Mouse (Mus musculus): Measurements from ENCODE around the gene Fam98b. TPM values are rescaled to one million over a fixed set of nuclear protein-coding genes. Genes with fewer than 3 reads are reported as not detected.
A peak's percentile ranks its signal among the peaks of the same experiment; 100 is the strongest.

Gene Fam98b
- polyA plus RNA-seq, 2 experiments = 10.4 to 36.5 TPM

GRCm38 (mm10) chr2:117228601-117229125 is 20.9 kb upstream of the Fam98b start:
- no peak overlapping the region; the same call in 1 of the 2 replicates for H3K9ac ChIP-seq (ENCODE audit: low read depth, low read length, severe bottlenecking)
- H3K4me1 ChIP-seq (ENCODE audit: control insufficient read depth, insufficient read depth, low read length) = no peaks in the 10 kb centered on the region; the same call in 1 of the 2 replicates
- H3K4me3 ChIP-seq (replicated peaks; ENCODE audit: low read length) = no peak overlapping the region
- 49% methylated on average over 11 of the region's 11 CpGs for WGBS
- no peak for TF ChIP-seq POLR2A (IDR thresholded peaks at IDR 0.05; ENCODE audit: borderline replicate concordance, extremely low read depth, insufficient read depth, insufficient read length)
- H3K36me3 ChIP-seq (ENCODE audit: control insufficient read depth, insufficient read depth, low read length) = no peaks in the 10 kb centered on the region
- DNase-seq (ENCODE audit: low spot score) (no peak), ATAC-seq (ENCODE audit: low FRiP score, low read depth) (no peak; the same call in 1 of the 2 replicates)
- 0 out of 2 replicates have a peak overlapping the region, but pooled peaks have one; percentile 26 for H3K27ac ChIP-seq (replicated peaks; ENCODE audit: low read depth, low read length)
- H3K4me2 ChIP-seq (replicated peaks; ENCODE audit: low read depth, low read length, severe bottlenecking) = no peak overlapping the region
- H3K27me3 ChIP-seq (ENCODE audit: control insufficient read depth, insufficient read depth, low read length) = no peaks in the 10 kb centered on the region
- no peaks in the 10 kb centered on the region for H3K9me3 ChIP-seq (ENCODE audit: control insufficient read depth, low read length)

DNA sequence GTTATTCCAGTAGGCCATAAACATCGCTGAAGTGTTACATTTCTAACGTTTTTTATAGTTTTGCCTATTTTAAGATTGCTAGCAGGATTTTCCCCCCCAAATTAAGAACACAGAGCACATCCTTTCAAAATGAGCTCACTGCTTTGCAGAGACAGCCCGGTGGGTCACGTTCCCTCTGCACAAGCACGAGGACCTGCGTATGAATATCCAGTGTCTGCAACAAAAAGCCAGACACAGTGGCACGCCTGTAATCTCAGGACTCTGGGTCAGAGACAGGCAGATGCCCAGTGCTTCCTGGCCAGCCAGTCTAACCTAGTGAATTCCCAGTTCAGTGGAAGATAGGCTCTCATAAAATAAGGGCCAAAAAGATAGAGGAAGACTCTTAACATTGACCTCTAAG is 19.3 kb upstream of the Fam98b start:
- 66% methylated on average over 7 of the region's 7 CpGs for WGBS
- Histone ChIP-seq H3K4me3 (replicated peaks; ENCODE audit: low read length) (no peak overlapping the region), H3K9me3 (ENCODE audit: control insufficient read depth, low read length) (no peaks in the 10 kb centered on the region), H3K4me2 (replicated peaks; ENCODE audit: low read depth, low read length, severe bottlenecking) (no peak overlapping the region), H3K27ac (replicated peaks; ENCODE audit: low read depth, low read length) (no peak overlapping the region), H3K36me3 (ENCODE audit: control insufficient read depth, insufficient read depth, low read length) (no peaks in the 10 kb centered on the region), H3K27me3 (ENCODE audit: control insufficient read depth, insufficient read depth, low read length) (no peaks in the 10 kb centered on the region), H3K9ac (ENCODE audit: low read depth, low read length, severe bottlenecking) (no peak overlapping the region), H3K4me1 (ENCODE audit: control insufficient read depth, insufficient read depth, low read length) (no peaks in the 10 kb centered on the region; the same call in 1 of the 2 replicates)
- DNase-seq (ENCODE audit: low spot score) (no peak), ATAC-seq (ENCODE audit: low FRiP score, low read depth) (no peak)
- TF ChIP-seq POLR2A (IDR thresholded peaks at IDR 0.05; ENCODE audit: borderline replicate concordance, extremely low read depth, insufficient read depth, insufficient read length) = no peak

- WGBS = 7% methylated on average over 13 of the region's 13 CpGs
- Histone ChIP-seq H3K4me3 (replicated peaks; ENCODE audit: low read length) (no peak overlapping the region), H3K36me3 (ENCODE audit: control insufficient read depth, insufficient read depth, low read length) (no peaks in the 10 kb centered on the region), H3K27ac (replicated peaks; ENCODE audit: low read depth, low read length) (no peak overlapping the region), H3K4me1 (ENCODE audit: control insufficient read depth, insufficient read depth, low read length) (no peaks in the 10 kb centered on the region; the same call in 1 of the 2 replicates), H3K9ac (ENCODE audit: low read depth, low read length, severe bottlenecking) (no peak overlapping the region), H3K9me3 (ENCODE audit: control insufficient read depth, low read length) (no peaks in the 10 kb centered on the region), H3K4me2 (replicated peaks; ENCODE audit: low read depth, low read length, severe bottlenecking) (no peak overlapping the region), H3K27me3 (ENCODE audit: control insufficient read depth, insufficient read depth, low read length) (no peaks in the 10 kb centered on the region)
- no peak for TF ChIP-seq POLR2A (IDR thresholded peaks at IDR 0.05; ENCODE audit: borderline replicate concordance, extremely low read depth, insufficient read depth, insufficient read length)
- peak; percentile 70; the same call in 1 of the 2 replicates for ATAC-seq (ENCODE audit: low FRiP score, low read depth)
- peak; percentile 82 for DNase-seq (ENCODE audit: low spot score)
Measured at GRCm38 (mm10) chr2:117231257-117231656, 18.3 kb upstream of the Fam98b start.

DNA sequence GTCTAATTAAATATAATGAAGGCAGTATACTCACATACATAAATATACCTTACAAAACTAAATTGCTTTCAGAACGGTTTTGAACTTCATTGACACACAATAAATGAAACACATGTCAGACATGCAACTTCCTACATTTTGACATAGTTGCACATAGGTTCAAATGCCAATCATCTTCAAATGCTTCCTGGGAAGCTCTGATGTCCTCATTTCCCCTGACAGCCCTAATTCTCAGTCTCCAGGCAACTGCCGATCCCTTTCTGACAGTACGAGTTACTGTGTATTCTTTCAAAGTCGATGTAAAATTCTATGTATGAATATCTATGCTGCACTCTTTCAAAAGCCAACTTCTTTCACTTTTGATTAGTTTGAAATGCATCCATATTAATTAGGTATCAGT is 7.6 kb upstream of the Fam98b start:
- Histone ChIP-seq H3K4me3 (replicated peaks; ENCODE audit: low read length) (no peak overlapping the region), H3K36me3 (ENCODE audit: control insufficient read depth, insufficient read depth, low read length) (no peaks in the 10 kb centered on the region), H3K27me3 (ENCODE audit: control insufficient read depth, insufficient read depth, low read length) (no peaks in the 10 kb centered on the region), H3K4me2 (replicated peaks; ENCODE audit: low read depth, low read length, severe bottlenecking) (no peak overlapping the region), H3K9ac (ENCODE audit: low read depth, low read length, severe bottlenecking) (no peak overlapping the region), H3K4me1 (ENCODE audit: control insufficient read depth, insufficient read depth, low read length) (no peaks in the 10 kb centered on the region), H3K27ac (replicated peaks; ENCODE audit: low read depth, low read length) (no peak overlapping the region), H3K9me3 (ENCODE audit: control insufficient read depth, low read length) (no peaks in the 10 kb centered on the region)
- ATAC-seq (ENCODE audit: low FRiP score, low read depth) (no peak), DNase-seq (ENCODE audit: low spot score) (no peak)
- 75% methylated on average over 4 of the region's 4 CpGs for WGBS
- no peak for TF ChIP-seq POLR2A (IDR thresholded peaks at IDR 0.05; ENCODE audit: borderline replicate concordance, extremely low read depth, insufficient read depth, insufficient read length)

GRCm38 (mm10) chr2:117250001-117250510 is 517 bp downstream of the Fam98b start:
- Histone ChIP-seq H3K9ac (ENCODE audit: low read depth, low read length, severe bottlenecking) (peak overlapping the region; percentile 93), H3K27ac (replicated peaks; ENCODE audit: low read depth, low read length) (peak overlapping the region; percentile 89), H3K9me3 (ENCODE audit: control insufficient read depth, low read length) (no peaks in the 10 kb centered on the region), H3K27me3 (ENCODE audit: control insufficient read depth, insufficient read depth, low read length) (no peaks in the 10 kb centered on the region), H3K4me1 (ENCODE audit: control insufficient read depth, insufficient read depth, low read length) (peaks cover 2% of the 10 kb centered on the region; the same call in 1 of the 2 replicates), H3K36me3 (ENCODE audit: control insufficient read depth, insufficient read depth, low read length) (no peaks in the 10 kb centered on the region), H3K4me2 (replicated peaks; ENCODE audit: low read depth, low read length, severe bottlenecking) (peak overlapping the region; percentile 65), H3K4me3 (replicated peaks; ENCODE audit: low read length) (peak overlapping the region; percentile 83)
- no peak for TF ChIP-seq POLR2A (IDR thresholded peaks at IDR 0.05; ENCODE audit: borderline replicate concordance, extremely low read depth, insufficient read depth, insufficient read length)
- DNase-seq (ENCODE audit: low spot score) (peak; percentile 29), ATAC-seq (ENCODE audit: low FRiP score, low read depth) (peak; percentile 53)
- under 1% methylated on average over 16 of the region's 24 CpGs for WGBS
